Mouse (Mus musculus): ENCODE results near the gene Tas2r134.

The Tas2r134 gene

DNA sequence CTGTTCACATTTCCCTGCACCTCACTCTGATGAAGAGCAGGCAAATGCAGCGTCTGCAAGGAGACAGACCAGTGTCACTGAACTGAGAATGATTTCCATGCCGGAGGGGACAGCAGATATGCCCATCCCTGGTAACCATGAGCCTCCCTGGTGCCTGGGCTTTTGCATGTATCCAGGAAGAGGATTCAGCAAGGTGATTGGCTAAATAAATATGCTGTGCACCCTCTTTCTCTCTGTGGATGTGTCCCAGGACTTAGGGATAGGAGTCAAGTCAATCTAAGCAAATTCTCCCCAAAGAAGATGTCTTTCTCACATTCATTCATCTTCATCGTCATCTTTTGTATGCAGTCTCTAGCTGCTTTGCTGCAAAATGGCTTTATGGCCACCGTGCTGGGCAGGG lies at the start of gene Tas2r134:
Gene Tas2r134 (plus strand): TSS at position 301 of the 400 bp plus-strand sequence.
- no peak for DNase-seq (ENCODE audit: low read depth, low spot score)

DNA sequence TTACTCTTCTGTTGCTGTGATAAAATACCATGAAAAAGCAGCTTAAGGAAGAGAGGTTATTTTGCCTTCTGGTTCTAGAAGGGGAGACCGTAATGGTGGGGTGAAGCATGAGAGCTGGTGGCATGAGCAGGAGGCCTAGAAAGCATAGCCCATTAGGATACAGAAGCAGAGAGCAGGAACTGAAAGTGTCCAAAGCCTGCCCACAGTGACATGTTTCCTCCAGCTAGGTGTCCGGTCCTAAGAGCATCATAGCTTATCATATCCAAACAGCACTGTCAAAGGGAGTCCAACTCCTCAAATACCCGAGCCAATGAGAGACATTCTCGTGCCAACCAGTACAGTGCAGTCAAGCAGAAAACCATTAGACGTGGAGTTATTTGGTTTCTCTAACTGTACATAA lies 47.5 kb upstream of the Tas2r134 start:
- DNase-seq (ENCODE audit: low read depth, low spot score) = no peak

DNA sequence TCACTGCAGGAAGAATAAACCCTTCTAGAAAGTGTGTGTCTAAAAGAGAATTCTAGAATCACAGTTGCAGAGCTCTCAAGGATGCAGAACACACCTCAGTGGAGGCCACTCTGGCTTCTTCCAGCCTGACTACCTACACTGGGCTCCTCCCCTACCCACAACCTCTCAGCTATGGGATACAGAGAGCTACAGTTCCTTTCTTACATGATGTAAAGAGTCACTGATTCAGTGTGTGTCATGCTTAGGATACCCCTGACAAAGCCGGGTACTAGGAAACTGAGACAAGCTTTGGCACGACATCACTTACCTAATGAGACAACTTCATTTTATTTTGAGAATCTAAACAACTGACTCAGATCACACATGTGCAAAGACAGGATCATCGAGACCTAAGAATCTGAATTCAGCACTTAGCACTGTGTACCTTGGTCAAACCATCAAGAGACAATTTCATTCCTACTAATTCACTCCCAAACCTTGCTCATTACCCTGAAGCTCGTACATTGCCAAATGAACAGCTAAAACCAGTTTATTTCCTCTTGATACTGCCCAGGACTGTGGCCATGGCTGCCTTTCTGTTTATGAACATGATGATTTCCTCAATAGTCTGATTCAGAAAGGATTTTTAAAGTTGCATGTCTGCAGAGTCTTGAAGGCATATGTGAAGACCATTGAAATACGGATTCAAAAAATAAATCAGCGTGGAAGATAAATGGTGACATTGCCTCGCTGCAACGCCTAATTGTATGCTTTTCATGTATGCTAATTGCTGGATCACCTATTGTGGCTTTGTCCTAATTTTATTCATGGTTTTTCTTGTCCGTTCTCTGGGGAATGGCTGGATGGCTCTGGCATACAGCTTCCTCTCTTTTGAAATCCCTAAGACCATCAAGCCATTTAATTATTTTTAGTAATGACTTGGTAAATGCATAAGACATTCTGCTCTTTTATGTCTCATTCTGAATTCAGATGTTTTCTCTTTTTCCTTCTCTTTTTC lies 43.0 kb upstream of the Tas2r134 start:
- DNase-seq (ENCODE audit: low read depth, low spot score) = no peak

DNA sequence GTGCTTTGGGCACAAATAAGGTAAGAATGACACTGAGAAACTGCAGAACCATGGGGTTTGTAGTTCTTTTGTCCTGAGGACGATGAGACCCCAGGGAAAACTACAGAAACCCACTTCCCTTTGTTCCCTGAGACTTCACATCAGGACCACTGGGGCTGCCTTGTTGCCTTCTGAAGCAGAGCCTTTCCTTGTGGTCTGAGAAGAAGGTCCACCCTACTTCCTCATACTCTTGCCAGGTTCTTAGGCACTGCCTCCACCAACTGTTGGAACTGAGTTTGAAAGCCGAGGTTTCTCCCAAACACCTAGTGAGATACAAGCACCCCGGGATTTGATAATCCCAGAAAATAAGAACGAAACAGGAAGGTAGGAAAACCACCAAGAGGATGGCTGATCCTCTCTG lies 39.0 kb upstream of the Tas2r134 start:
- DNase-seq (ENCODE audit: low read depth, low spot score) = no peak

DNA sequence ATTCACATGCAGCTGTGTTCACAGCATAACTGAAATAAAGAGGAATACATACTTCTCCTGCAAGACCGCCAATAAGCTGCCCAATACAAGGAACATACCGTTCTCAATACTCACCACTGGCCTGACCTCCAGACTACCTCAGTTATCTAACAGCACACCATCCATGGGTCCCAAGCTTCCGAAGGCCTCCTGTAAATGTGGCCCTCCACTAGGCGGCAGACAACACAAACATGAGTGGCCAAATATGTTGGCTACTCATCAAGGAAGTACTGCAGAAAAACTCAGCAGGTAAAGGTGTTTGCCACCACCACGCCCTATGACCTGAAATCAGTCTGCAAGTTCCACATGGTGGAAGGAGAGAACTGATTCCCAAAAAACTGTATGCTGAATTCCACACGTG lies 38.4 kb upstream of the Tas2r134 start:
- DNase-seq (ENCODE audit: low read depth, low spot score) = no peak

GRCm38 (mm10) chr2:51589627-51590026 lies 37.7 kb upstream of the Tas2r134 start:
- DNase-seq (ENCODE audit: low read depth, low spot score) = no peak

- no peak for DNase-seq (ENCODE audit: low read depth, low spot score)
Measured at GRCm38 (mm10) chr2:51590308-51590707, 37.0 kb upstream of the Tas2r134 start.

GRCm38 (mm10) chr2:51592157-51592556 lies 35.2 kb upstream of the Tas2r134 start:
- DNase-seq (ENCODE audit: low read depth, low spot score) = no peak

DNA sequence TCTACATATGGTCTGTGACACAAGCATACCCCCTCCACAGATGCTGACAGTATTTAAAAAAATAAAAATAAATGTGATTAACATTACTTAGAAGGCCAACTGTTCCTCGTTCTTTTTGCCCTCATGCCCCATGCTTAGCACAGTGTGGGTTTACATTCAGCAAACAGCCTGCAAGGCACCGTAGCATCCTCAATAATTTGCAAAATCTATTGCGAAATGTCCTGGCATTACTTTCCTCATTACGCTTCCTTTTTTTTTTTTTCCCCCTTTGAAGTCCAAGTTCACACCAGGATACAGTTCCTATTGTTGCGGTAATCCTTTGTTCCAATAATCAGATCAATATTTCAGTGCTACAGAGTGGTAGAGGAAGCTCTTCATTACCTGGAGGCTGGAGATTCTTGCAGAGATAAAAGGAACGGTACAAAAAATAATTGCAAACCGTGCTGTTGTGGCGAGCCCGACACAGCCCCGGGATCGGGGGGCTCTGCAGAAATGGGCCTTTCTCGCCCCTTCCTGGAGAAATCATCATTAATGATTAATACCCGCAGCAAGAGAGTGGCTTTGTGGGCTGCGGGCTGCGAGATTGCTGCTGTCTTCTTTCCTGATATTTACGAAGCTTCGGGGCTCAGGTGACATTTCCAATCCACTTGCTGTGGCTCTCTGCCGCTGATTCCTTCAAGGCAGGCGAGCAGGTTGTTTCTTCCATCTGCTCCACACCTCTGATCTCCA lies 27.7 kb upstream of the Tas2r134 start:
- DNase-seq (ENCODE audit: low read depth, low spot score) = no peak

GRCm38 (mm10) chr2:51600202-51600487 lies 27.2 kb upstream of the Tas2r134 start:
- no peak for DNase-seq (ENCODE audit: low read depth, low spot score)

GRCm38 (mm10) chr2:51600873-51601272 lies 26.4 kb upstream of the Tas2r134 start:
- no peak for DNase-seq (ENCODE audit: low read depth, low spot score)

DNA sequence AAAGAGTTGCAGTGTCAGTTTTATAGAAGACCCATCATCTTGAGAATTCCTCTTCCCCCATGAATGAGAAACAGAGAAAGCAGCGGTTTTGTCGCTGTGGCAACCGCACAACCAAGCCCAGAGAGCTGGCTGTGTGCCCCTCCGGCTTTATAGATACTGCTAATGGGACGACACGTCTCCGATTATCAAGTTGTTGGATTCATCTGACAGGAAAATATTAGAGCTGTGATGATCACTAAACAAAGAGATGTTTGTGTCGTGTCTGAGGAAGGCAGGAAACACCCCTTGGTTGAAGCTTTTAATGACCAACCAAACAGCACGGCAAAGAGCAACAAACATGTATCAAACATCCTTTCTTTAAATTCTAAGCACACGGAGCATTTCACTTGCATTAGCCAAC lies 17.0 kb upstream of the Tas2r134 start:
- DNase-seq (ENCODE audit: low read depth, low spot score) = no peak

- no peak for DNase-seq (ENCODE audit: low read depth, low spot score)
Measured at GRCm38 (mm10) chr2:51610897-51611296, 16.4 kb upstream of the Tas2r134 start.

DNA sequence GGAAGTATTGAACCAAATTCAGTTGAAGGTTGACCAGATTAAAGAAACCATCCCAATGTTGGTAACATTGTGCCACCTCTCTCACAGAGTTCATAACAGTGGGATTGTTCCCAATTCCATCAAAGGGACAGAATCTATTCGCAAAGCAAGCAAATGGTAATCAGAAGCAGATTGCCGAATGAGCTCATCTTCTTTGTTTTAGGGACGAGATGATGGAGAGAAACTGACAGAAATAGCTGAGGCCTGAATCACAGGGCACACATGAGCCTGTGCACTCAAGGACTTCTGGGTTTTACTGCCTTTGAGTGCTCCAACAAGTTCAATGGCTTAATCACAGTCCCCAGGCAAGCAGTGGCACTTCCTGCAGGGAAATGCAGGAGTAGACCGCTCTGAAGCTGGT lies 13.6 kb upstream of the Tas2r134 start:
- peak; percentile 54 for DNase-seq (ENCODE audit: low read depth, low spot score)

- DNase-seq (ENCODE audit: low read depth, low spot score) = no peak
Measured at GRCm38 (mm10) chr2:51621931-51622330, 5.4 kb upstream of the Tas2r134 start.

GRCm38 (mm10) chr2:51626007-51626406 lies 1.3 kb upstream of the Tas2r134 start:
- DNase-seq (ENCODE audit: low read depth, low spot score) = no peak

- no peak for DNase-seq (ENCODE audit: low read depth, low spot score)
Measured at GRCm38 (mm10) chr2:51631428-51631827, 4.1 kb downstream of the Tas2r134 start.

DNA sequence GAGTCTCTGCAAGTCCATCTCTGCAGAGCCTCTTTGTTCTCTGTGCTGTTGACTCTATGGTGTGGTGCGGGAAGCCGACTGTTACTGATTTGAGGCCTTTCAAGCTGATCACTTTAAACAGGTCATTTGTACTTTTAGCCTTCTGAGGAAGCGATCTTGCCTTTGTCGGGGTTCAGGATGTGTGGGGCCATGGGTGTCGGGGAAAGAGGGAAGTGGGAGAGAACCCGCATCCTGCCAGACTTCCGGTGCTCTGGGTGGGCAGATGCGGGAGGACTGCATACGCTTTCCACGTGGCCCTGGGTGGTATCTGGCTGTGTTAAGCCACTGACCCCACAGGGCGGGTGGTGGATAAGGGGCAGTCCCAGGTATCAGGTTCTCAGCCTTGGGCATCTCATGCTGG lies 10.4 kb downstream of the Tas2r134 start:
- DNase-seq (ENCODE audit: low read depth, low spot score) = no peak

GRCm38 (mm10) chr2:51641635-51642034 lies 14.3 kb downstream of the Tas2r134 start:
- no peak for DNase-seq (ENCODE audit: low read depth, low spot score)

DNA sequence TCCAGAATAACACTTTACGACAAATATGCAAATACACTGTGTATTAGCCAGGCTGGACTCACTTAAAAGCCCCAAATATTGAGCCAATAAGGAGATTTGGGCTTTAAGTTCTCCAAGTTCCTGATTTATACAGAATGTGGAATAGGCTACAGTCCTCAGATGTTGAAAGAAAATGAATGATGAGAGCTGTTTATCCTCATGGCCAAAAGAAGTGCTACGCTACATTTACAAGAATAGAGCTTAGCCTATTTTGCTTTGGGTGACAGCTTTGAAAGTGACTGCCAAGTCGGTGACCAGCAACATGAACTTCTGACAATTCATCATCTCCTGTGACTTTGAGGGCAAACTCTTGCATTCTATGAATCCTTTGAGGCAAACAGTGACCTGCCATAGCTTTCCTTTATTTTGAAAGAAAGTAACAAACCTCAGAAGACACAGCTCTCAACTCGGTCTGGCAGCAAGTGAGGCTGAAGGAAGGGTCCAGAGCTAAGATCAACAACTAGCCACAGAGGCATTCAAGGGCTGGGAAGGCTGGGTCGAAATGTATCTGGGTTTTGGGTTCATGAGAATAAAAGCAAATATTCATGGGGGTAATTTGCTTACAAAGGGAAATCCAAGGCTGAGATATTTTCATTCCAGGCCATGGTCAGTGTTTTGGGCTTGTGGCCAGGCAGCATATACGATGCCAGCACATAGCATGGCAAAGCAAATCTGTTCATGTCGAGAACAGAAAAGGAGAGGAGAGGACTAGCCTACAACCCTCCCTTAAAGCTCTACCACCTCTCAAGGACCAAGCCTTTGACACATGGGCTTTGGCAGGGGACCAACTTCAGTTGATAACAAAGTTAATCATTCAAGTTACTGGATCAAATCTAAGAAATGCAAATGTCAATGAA lies 16.2 kb downstream of the Tas2r134 start:
- DNase-seq (ENCODE audit: low read depth, low spot score) = peak; percentile 9

DNA sequence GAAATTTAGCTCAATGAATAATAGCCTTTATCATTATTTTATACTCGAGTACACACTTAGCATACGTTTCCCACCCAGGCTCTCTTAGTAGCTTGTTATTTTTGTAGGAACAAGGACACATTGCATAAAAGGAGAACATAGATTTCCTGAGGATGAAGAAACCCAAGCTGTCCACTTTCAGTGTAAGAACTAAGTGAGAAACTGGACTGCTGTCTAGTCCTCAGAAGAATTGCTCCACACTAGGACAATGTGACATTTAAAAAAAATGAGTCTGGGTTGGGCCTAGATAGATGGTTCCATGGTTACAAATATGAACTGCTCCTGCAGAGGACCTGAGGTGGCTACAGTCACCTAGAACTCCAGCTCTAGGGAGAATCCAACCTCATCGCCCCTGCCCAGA lies 20.7 kb downstream of the Tas2r134 start:
- DNase-seq (ENCODE audit: low read depth, low spot score) = no peak

GRCm38 (mm10) chr2:51649887-51650286 lies 22.6 kb downstream of the Tas2r134 start:
- DNase-seq (ENCODE audit: low read depth, low spot score) = no peak

Measured in 3T3-L1 (cell line).